Mouse (Mus musculus): ENCODE measurements at regions not wholly inside any gene's neighbourhood (a gene's known extent, or its start where the extent isn't known, plus 50 kb on each side); places are given as distances from the start of the nearest gene placed in this dataset.
A peak's percentile ranks its signal among the peaks of the same experiment; 100 is the strongest.

DNA sequence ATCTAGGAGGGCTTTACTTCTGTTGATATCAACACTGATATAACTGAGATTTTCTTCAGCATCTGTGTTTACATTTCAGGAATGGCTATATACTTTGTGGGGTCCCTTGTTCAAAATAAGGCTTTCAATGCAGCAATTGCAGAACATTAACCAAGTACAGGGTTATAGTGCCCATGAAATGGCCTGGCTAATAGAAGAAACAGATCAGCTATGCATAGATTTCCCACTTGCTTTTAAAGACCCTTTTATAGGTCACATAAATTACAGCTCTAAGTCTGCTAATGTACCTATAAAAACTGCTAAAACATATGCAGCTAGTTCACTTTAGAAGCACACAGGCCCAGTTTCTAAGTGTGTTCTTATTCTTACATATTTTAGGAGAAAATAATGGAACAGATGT, 472.1 kb downstream of the Nup35 start:
- ATAC-seq (replicated peaks; ENCODE audit: extremely low read depth, insufficient read depth, low FRiP score) = no peak
- Histone ChIP-seq H3K9ac (ENCODE audit: low read length) (no peak overlapping the region), H3K9me3 (replicated peaks; ENCODE audit: control insufficient read depth, low read length) (no peaks in the 10 kb centered on the region), H3K4me2 (ENCODE audit: low read depth, low read length) (no peak overlapping the region), H3K27me3 (ENCODE audit: control insufficient read depth, insufficient read depth, low read length) (no peaks in the 10 kb centered on the region), H3K27ac (ENCODE audit: low read length) (no peak overlapping the region), H3K4me1 (ENCODE audit: control insufficient read depth, insufficient read depth, low read length) (no peaks in the 10 kb centered on the region), H3K4me3 (ENCODE audit: low read length) (no peak overlapping the region), H3K36me3 (ENCODE audit: control insufficient read depth, insufficient read depth) (no peaks in the 10 kb centered on the region)

DNA sequence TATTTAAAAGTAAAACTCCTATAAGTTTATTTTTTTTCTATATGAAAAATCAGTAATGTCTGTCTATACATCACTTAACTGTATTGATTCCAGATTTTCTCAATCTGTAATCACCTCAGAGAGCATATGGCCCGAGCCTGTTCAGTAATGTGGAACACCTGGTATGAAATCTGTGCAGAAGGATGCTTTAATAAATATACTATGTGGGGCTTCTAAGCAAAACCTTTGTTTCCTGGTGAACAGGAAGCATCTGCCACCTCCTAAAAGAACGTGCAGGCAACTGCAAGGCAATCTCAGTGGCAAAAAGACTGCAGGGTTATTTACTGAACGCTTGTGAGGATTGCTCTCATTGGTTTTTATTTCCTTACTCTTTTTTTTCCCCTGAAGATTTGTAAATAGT, 488.8 kb downstream of the Nup35 start:
- Histone ChIP-seq H3K4me3 (ENCODE audit: low read length) (no peak overlapping the region), H3K9me3 (replicated peaks; ENCODE audit: control insufficient read depth, low read length) (no peaks in the 10 kb centered on the region), H3K4me2 (ENCODE audit: low read depth, low read length) (no peak overlapping the region), H3K27ac (ENCODE audit: low read length) (no peak overlapping the region), H3K27me3 (ENCODE audit: control insufficient read depth, insufficient read depth, low read length) (no peaks in the 10 kb centered on the region), H3K4me1 (ENCODE audit: control insufficient read depth, insufficient read depth, low read length) (no peaks in the 10 kb centered on the region), H3K36me3 (ENCODE audit: control insufficient read depth, insufficient read depth) (no peaks in the 10 kb centered on the region), H3K9ac (ENCODE audit: low read length) (no peak overlapping the region)
- ATAC-seq (replicated peaks; ENCODE audit: extremely low read depth, insufficient read depth, low FRiP score) = no peak
- 49% methylated on average over 3 of the region's 3 CpGs for WGBS

DNA sequence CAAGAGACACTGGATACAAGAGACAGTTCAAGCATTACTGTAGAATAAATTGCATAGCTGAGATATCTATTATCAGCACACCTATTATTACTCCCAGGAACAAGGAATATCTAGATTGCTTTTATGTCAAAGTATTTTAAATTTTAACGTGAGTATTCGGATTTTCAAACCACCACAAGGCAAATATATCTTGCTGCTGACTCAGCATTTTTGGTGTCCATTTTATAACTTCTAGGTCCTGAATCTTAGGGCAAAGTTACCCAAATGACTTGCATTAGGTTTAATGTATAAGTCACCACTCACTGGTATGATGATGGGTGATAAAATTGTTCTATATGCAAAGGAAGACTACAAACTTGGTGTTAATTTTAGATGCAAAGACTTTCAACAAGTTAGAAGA, 501.7 kb downstream of the Nup35 start:
- H3K36me3 ChIP-seq (ENCODE audit: control insufficient read depth, insufficient read depth) = no peaks in the 10 kb centered on the region
- no peak overlapping the region for H3K4me3 ChIP-seq (ENCODE audit: low read length)
- ATAC-seq (replicated peaks; ENCODE audit: extremely low read depth, insufficient read depth, low FRiP score) = no peak
- WGBS = 81% methylated on average over 2 of the region's 2 CpGs
- no peaks in the 10 kb centered on the region for H3K9me3 ChIP-seq (replicated peaks; ENCODE audit: control insufficient read depth, low read length)
- no peak overlapping the region for H3K4me2 ChIP-seq (ENCODE audit: low read depth, low read length)
- no peaks in the 10 kb centered on the region for H3K4me1 ChIP-seq (ENCODE audit: control insufficient read depth, insufficient read depth, low read length)
- H3K9ac ChIP-seq (ENCODE audit: low read length) = no peak overlapping the region
- no peaks in the 10 kb centered on the region for H3K27me3 ChIP-seq (ENCODE audit: control insufficient read depth, insufficient read depth, low read length)
- no peak overlapping the region for H3K27ac ChIP-seq (ENCODE audit: low read length)

DNA sequence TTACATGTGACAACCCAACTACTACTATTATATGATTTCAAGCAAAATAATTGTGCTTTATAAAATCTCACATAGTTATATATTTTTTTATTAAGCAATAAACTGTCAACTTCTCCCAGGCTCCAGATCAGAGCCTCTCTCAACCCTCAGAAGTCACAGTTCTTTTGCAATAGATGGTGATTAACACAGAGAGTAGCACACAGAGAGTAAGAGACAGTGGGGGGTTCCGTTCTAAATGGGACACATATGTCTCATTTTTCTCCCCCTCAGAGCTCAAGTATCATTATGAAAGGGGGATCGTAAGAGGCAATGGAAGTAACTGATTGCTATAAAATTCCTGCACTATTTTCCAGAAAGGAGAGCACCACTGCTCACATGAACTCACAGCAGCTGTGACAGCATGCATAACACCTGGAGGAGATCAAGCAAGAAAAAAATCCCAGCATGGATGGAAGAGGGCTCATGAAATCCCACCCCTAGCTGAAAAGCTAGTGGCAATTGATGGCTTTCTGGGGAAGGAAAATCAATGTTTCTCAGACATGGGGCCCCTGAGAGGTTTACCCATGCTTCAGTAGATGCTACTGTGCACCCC, 503.5 kb downstream of the Nup35 start:
- H3K36me3 ChIP-seq (ENCODE audit: control insufficient read depth, insufficient read depth) = no peaks in the 10 kb centered on the region
- 86% methylated on average over 2 of the region's 2 CpGs for WGBS
- no peak overlapping the region for H3K4me2 ChIP-seq (ENCODE audit: low read depth, low read length)
- no peak overlapping the region for H3K27ac ChIP-seq (ENCODE audit: low read length)
- H3K4me3 ChIP-seq (ENCODE audit: low read length) = no peak overlapping the region
- H3K27me3 ChIP-seq (ENCODE audit: control insufficient read depth, insufficient read depth, low read length) = no peaks in the 10 kb centered on the region
- no peaks in the 10 kb centered on the region for H3K9me3 ChIP-seq (replicated peaks; ENCODE audit: control insufficient read depth, low read length)
- no peak overlapping the region for H3K9ac ChIP-seq (ENCODE audit: low read length)
- ATAC-seq (replicated peaks; ENCODE audit: extremely low read depth, insufficient read depth, low FRiP score) = no peak
- H3K4me1 ChIP-seq (ENCODE audit: control insufficient read depth, insufficient read depth, low read length) = no peaks in the 10 kb centered on the region

DNA sequence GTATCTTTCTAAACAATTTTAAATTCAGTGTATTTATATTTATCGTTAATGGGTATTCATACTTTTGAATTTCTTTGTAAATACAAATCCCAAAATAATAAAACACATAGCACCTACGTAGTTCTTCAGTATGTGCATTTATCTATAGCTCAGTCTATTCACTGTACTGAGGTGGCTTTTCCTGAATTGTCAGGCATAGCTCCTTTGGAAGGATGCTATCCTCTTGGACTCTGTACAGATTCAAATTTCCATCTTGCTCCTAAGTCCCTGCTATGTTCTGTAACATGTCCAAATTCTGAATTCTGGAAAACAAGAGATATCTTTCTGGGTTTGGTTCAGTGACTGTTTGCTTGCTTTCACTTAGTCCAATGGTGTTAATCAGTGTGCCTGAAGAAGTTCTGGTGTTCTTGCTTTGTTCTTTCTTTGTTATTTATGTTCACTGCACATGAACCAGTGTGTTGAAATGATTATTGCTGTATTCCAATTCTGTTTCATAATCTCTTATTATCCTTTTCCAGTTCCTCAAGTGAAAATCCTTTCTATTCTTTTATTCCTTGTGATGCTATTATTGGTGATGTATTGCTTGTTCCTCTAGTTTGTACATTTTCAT, 519.5 kb downstream of the Nup35 start:
- ATAC-seq (replicated peaks; ENCODE audit: extremely low read depth, insufficient read depth, low FRiP score) = no peak

DNA sequence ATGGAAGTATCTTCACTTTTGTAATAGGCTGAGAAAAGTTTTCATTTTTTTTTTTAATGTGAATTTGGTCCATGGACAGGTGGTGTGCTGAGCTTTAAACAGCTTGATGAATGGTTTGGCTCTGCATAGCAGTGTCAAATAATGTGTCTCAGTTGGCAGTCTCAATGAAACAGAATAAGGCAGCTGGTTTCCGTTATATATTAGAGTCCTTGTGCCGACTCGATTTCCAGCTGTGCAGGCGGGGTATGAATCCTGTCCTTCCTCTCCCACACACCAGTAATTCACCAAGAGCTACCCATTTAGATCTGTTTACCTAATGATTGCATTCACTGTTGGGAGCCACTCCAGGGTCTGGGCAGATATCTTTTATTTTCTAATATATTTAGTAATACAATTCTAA, 526.6 kb downstream of the Nup35 start:
- Histone ChIP-seq H3K4me3 (ENCODE audit: low read length) (no peak overlapping the region), H3K9me3 (replicated peaks; ENCODE audit: control insufficient read depth, low read length) (no peaks in the 10 kb centered on the region), H3K27ac (ENCODE audit: low read length) (no peak overlapping the region), H3K27me3 (ENCODE audit: control insufficient read depth, insufficient read depth, low read length) (no peaks in the 10 kb centered on the region), H3K4me2 (ENCODE audit: low read depth, low read length) (no peak overlapping the region), H3K36me3 (ENCODE audit: control insufficient read depth, insufficient read depth) (no peaks in the 10 kb centered on the region), H3K4me1 (ENCODE audit: control insufficient read depth, insufficient read depth, low read length) (no peaks in the 10 kb centered on the region), H3K9ac (ENCODE audit: low read length) (no peak overlapping the region)
- ATAC-seq (replicated peaks; ENCODE audit: extremely low read depth, insufficient read depth, low FRiP score) = no peak
- WGBS = 46% methylated on average over 4 of the region's 4 CpGs

More for the DNA sequence above, 519.5 kb downstream of the Nup35 start:
- no peaks in the 10 kb centered on the region for H3K4me1 ChIP-seq (ENCODE audit: control insufficient read depth, insufficient read depth, low read length)
- WGBS = 86% methylated on average over 2 of the region's 2 CpGs
- no peak overlapping the region for H3K4me3 ChIP-seq (ENCODE audit: low read length)
- H3K9ac ChIP-seq (ENCODE audit: low read length) = no peak overlapping the region
- H3K27ac ChIP-seq (ENCODE audit: low read length) = no peak overlapping the region
- no peaks in the 10 kb centered on the region for H3K27me3 ChIP-seq (ENCODE audit: control insufficient read depth, insufficient read depth, low read length)
- H3K9me3 ChIP-seq (replicated peaks; ENCODE audit: control insufficient read depth, low read length) = no peaks in the 10 kb centered on the region
- no peaks in the 10 kb centered on the region for H3K36me3 ChIP-seq (ENCODE audit: control insufficient read depth, insufficient read depth)
- no peak overlapping the region for H3K4me2 ChIP-seq (ENCODE audit: low read depth, low read length)

GRCm38 (mm10) chr2:81146458-81146857, 529.4 kb downstream of the Nup35 start:
- H3K27me3 ChIP-seq (ENCODE audit: control insufficient read depth, insufficient read depth, low read length) = no peaks in the 10 kb centered on the region
- H3K4me1 ChIP-seq (ENCODE audit: control insufficient read depth, insufficient read depth, low read length) = no peaks in the 10 kb centered on the region
- WGBS = 37% methylated on average over 1 of the region's 1 CpGs
- peak; percentile 45; the same call in 1 of the 2 replicates for ATAC-seq (replicated peaks; ENCODE audit: extremely low read depth, insufficient read depth, low FRiP score)
- H3K9ac ChIP-seq (ENCODE audit: low read length) = no peak overlapping the region
- no peak overlapping the region for H3K4me3 ChIP-seq (ENCODE audit: low read length)
- no peak overlapping the region for H3K4me2 ChIP-seq (ENCODE audit: low read depth, low read length)
- no peaks in the 10 kb centered on the region for H3K36me3 ChIP-seq (ENCODE audit: control insufficient read depth, insufficient read depth)
- no peaks in the 10 kb centered on the region for H3K9me3 ChIP-seq (replicated peaks; ENCODE audit: control insufficient read depth, low read length)
- no peak overlapping the region for H3K27ac ChIP-seq (ENCODE audit: low read length)

- WGBS = 88% methylated on average over 1 of the region's 1 CpGs
- Histone ChIP-seq H3K27me3 (ENCODE audit: control insufficient read depth, insufficient read depth, low read length) (no peaks in the 10 kb centered on the region), H3K27ac (ENCODE audit: low read length) (no peak overlapping the region), H3K4me3 (ENCODE audit: low read length) (no peak overlapping the region), H3K4me1 (ENCODE audit: control insufficient read depth, insufficient read depth, low read length) (no peaks in the 10 kb centered on the region), H3K9ac (ENCODE audit: low read length) (no peak overlapping the region), H3K9me3 (replicated peaks; ENCODE audit: control insufficient read depth, low read length) (no peaks in the 10 kb centered on the region), H3K36me3 (ENCODE audit: control insufficient read depth, insufficient read depth) (no peaks in the 10 kb centered on the region), H3K4me2 (ENCODE audit: low read depth, low read length) (no peak overlapping the region)
- no peak for ATAC-seq (replicated peaks; ENCODE audit: extremely low read depth, insufficient read depth, low FRiP score)
Measured at GRCm38 (mm10) chr2:81148112-81148511, 531.1 kb downstream of the Nup35 start.

DNA sequence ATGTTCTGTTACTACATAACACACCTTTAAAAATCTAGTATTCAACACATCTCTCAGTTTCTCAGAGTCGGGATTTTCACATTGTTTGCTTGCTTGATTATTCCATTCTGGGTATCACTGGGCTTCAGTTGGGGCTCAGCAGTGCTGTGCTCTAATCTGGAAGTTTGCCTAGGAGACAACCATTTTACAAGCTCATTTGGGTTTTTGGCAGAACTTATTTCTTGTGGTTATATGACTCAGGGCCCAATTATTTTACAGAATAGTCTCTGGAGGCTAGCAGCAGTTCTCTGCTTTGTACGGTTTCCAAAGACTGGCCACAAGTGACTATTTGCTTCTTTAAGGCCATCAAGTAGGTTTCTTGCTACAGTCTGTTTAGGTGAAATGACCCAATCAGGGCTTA, 565.4 kb downstream of the Nup35 start:
- no peaks in the 10 kb centered on the region for H3K4me1 ChIP-seq (ENCODE audit: control insufficient read depth, insufficient read depth, low read length)
- no peaks in the 10 kb centered on the region for H3K36me3 ChIP-seq (ENCODE audit: control insufficient read depth, insufficient read depth)
- H3K9ac ChIP-seq (ENCODE audit: low read length) = no peak overlapping the region
- ATAC-seq (replicated peaks; ENCODE audit: extremely low read depth, insufficient read depth, low FRiP score) = no peak
- H3K27ac ChIP-seq (ENCODE audit: low read length) = no peak overlapping the region
- no peak overlapping the region for H3K4me3 ChIP-seq (ENCODE audit: low read length)
- no peaks in the 10 kb centered on the region for H3K27me3 ChIP-seq (ENCODE audit: control insufficient read depth, insufficient read depth, low read length)
- no peak overlapping the region for H3K4me2 ChIP-seq (ENCODE audit: low read depth, low read length)
- WGBS = 79% methylated on average over 2 of the region's 2 CpGs
- no peaks in the 10 kb centered on the region for H3K9me3 ChIP-seq (replicated peaks; ENCODE audit: control insufficient read depth, low read length)

Data from heart, embryonic 16.5 days (tissue).